Mouse (Mus musculus): ENCODE measurements at regions not wholly inside any gene's neighbourhood (a gene's known extent, or its start where the extent isn't known, plus 50 kb on each side); places are given as distances from the start of the nearest gene placed in this dataset.

GRCm38 (mm10) chr17:83069246-83069645 is 145.8 kb upstream of the Pkdcc start:
- Histone ChIP-seq H3K9ac (ENCODE audit: low read depth, low read length) (no peak overlapping the region), H3K4me3 (ENCODE audit: low read depth, low read length) (no peak overlapping the region), H3K27ac (ENCODE audit: low read length) (no peak overlapping the region), H3K4me2 (ENCODE audit: low read length) (no peak overlapping the region), H3K9me3 (replicated peaks; ENCODE audit: control insufficient read depth, low read length, poor library complexity, severe bottlenecking) (no peaks in the 10 kb centered on the region), H3K27me3 (ENCODE audit: control insufficient read depth, insufficient read depth, low read depth, low read length) (peaks cover 5% of the 10 kb centered on the region), H3K4me1 (ENCODE audit: control insufficient read depth, insufficient read depth, low read length) (no peaks in the 10 kb centered on the region), H3K36me3 (ENCODE audit: control insufficient read depth, insufficient read depth, low read length) (no peaks in the 10 kb centered on the region)
- WGBS: 88% methylated on average over 4 of the region's 4 CpGs
- ATAC-seq: no peak

DNA sequence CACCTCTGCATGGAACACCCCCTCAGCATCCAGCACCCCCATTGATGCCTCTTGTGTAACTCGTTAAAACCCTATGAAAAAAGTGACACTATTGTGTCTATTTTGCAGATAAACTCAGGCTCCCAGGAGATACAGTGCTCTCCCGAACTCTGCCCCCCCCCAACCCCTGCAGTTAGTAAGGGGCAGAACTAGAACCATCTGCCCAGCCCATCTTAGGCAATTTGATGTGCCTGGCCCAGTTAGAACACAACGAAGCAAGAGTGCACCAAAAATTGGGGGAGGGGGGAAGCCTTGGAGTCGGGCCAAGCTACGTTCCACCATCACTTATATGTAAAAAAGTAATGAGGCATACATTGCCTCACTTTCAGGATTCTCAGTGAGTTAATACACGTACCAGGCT is 143.3 kb upstream of the Pkdcc start:
- H3K9me3 ChIP-seq (replicated peaks; ENCODE audit: control insufficient read depth, low read length, poor library complexity, severe bottlenecking): no peaks in the 10 kb centered on the region
- H3K27ac ChIP-seq (ENCODE audit: low read length): no peak overlapping the region
- H3K36me3 ChIP-seq (ENCODE audit: control insufficient read depth, insufficient read depth, low read length): no peaks in the 10 kb centered on the region
- ATAC-seq: no peak
- no peak overlapping the region for H3K4me3 ChIP-seq (ENCODE audit: low read depth, low read length)
- no peak overlapping the region for H3K9ac ChIP-seq (ENCODE audit: low read depth, low read length)
- no peaks in the 10 kb centered on the region; the same call in 1 of the 2 replicates for H3K27me3 ChIP-seq (ENCODE audit: control insufficient read depth, insufficient read depth, low read depth, low read length)
- H3K4me1 ChIP-seq (ENCODE audit: control insufficient read depth, insufficient read depth, low read length): no peaks in the 10 kb centered on the region
- WGBS: 83% methylated on average over 6 of the region's 6 CpGs
- H3K4me2 ChIP-seq (ENCODE audit: low read length): no peak overlapping the region

DNA sequence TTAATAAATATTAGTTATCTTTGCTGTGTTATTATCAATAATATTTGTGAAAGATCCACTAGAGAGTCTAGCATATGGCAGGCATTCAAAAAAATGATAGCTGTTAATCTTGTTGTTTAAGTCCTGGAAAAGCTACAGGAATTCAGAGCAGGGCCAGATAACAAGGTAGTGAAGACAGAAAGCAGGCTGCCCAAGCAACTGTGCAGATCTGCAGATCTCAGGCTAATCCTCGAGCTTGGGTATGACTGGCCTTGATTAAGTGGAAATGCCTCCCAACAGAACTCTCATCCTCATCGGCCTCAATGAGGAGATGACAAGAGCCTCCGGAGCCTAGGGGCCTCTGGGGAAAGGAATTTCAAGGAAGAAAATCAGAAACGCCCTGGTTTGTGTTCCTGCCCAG is 142.9 kb upstream of the Pkdcc start:
- no peaks in the 10 kb centered on the region for H3K36me3 ChIP-seq (ENCODE audit: control insufficient read depth, insufficient read depth, low read length)
- 76% methylated on average over 4 of the region's 4 CpGs for WGBS
- no peaks in the 10 kb centered on the region for H3K4me1 ChIP-seq (ENCODE audit: control insufficient read depth, insufficient read depth, low read length)
- H3K4me3 ChIP-seq (ENCODE audit: low read depth, low read length): no peak overlapping the region
- no peak overlapping the region for H3K9ac ChIP-seq (ENCODE audit: low read depth, low read length)
- H3K9me3 ChIP-seq (replicated peaks; ENCODE audit: control insufficient read depth, low read length, poor library complexity, severe bottlenecking): no peaks in the 10 kb centered on the region
- no peaks in the 10 kb centered on the region; the same call in 1 of the 2 replicates for H3K27me3 ChIP-seq (ENCODE audit: control insufficient read depth, insufficient read depth, low read depth, low read length)
- H3K27ac ChIP-seq (ENCODE audit: low read length): no peak overlapping the region
- ATAC-seq: no peak
- no peak overlapping the region for H3K4me2 ChIP-seq (ENCODE audit: low read length)

DNA sequence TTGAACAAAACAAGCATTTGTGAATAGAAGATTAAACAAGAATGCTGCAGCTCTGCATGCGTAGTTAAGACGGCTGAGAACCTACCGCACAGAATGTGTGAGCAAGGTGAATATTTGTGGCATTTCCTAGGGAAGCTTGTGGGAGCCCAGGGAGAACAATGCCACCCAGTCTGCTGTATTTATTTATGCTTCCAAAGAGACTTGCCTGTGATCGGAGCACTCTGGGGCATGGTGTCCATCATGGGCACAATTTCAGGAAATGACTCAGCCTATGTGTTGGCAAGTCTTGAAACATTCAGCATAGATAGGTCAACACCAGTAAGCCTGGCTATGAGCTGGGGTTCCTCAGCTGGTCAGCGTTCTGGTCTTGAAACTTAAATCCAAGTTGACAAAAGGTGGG is 140.2 kb upstream of the Pkdcc start:
- Histone ChIP-seq H3K27me3 (ENCODE audit: control insufficient read depth, insufficient read depth, low read depth, low read length) (no peaks in the 10 kb centered on the region; the same call in 1 of the 2 replicates), H3K27ac (ENCODE audit: low read length) (no peak overlapping the region), H3K4me2 (ENCODE audit: low read length) (no peak overlapping the region), H3K9me3 (replicated peaks; ENCODE audit: control insufficient read depth, low read length, poor library complexity, severe bottlenecking) (no peaks in the 10 kb centered on the region), H3K4me3 (ENCODE audit: low read depth, low read length) (no peak overlapping the region), H3K4me1 (ENCODE audit: control insufficient read depth, insufficient read depth, low read length) (peaks cover 7% of the 10 kb centered on the region; the same call in 1 of the 2 replicates), H3K9ac (ENCODE audit: low read depth, low read length) (no peak overlapping the region), H3K36me3 (ENCODE audit: control insufficient read depth, insufficient read depth, low read length) (no peaks in the 10 kb centered on the region)
- WGBS: 55% methylated on average over 5 of the region's 5 CpGs
- ATAC-seq: no peak

- H3K9me3 ChIP-seq (replicated peaks; ENCODE audit: control insufficient read depth, low read length, poor library complexity, severe bottlenecking): no peaks in the 10 kb centered on the region
- no peak for ATAC-seq
- H3K4me1 ChIP-seq (ENCODE audit: control insufficient read depth, insufficient read depth, low read length): peaks cover 7% of the 10 kb centered on the region; the same call in 1 of the 2 replicates
- H3K4me2 ChIP-seq (ENCODE audit: low read length): no peak overlapping the region
- no peak overlapping the region for H3K27ac ChIP-seq (ENCODE audit: low read length)
- WGBS: 29% methylated on average over 17 of the region's 17 CpGs
- no peak overlapping the region for H3K4me3 ChIP-seq (ENCODE audit: low read depth, low read length)
- H3K9ac ChIP-seq (ENCODE audit: low read depth, low read length): no peak overlapping the region
- no peaks in the 10 kb centered on the region for H3K36me3 ChIP-seq (ENCODE audit: control insufficient read depth, insufficient read depth, low read length)
- no peaks in the 10 kb centered on the region; the same call in 1 of the 2 replicates for H3K27me3 ChIP-seq (ENCODE audit: control insufficient read depth, insufficient read depth, low read depth, low read length)
These were observed 137.1 kb upstream of the Pkdcc start for GRCm38 (mm10) chr17:83077737-83078600.

DNA sequence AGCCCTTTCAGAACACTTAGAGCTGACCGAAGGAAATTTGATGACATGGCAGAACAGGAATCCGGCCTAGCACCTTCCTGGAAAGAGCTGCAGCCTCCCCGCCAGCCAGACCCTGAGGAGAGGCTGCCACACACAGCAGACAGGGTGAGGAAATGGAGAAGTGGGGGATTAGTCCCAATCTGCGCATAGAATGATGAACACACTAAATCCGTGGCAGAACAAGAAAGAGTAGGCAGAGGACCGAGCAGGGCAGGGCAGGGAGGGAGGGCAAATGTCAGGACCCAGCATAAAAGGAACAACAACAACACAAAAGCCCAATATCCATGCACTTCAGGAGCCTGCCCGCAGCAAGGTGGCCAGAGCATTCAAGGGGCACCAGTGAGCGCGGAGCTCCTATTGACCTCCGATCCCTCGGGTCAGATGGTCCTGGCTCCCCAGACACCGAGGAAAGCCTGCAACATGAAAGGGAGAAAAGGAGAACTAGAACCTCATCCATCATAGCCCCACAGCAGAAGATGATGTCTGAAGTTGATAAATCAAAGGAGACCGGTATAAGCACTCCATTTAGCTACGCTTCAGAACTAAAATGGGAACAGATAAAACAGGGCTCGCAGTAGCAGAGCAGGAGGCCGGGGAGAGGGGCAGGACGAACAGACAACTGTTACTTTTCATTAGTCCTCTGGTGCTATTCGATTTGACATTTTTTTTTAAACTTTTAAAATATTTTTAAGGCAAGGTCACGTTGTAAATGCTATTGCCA is 136.3 kb upstream of the Pkdcc start:
- 15% methylated on average over 19 of the region's 19 CpGs for WGBS
- no peaks in the 10 kb centered on the region for H3K9me3 ChIP-seq (replicated peaks; ENCODE audit: control insufficient read depth, low read length, poor library complexity, severe bottlenecking)
- ATAC-seq: peak; percentile 46; the same call in 1 of the 2 replicates
- H3K36me3 ChIP-seq (ENCODE audit: control insufficient read depth, insufficient read depth, low read length): no peaks in the 10 kb centered on the region
- no peak overlapping the region for H3K4me3 ChIP-seq (ENCODE audit: low read depth, low read length)
- H3K4me2 ChIP-seq (ENCODE audit: low read length): no peak overlapping the region
- peaks cover 7% of the 10 kb centered on the region; the same call in 1 of the 2 replicates for H3K4me1 ChIP-seq (ENCODE audit: control insufficient read depth, insufficient read depth, low read length)
- H3K27ac ChIP-seq (ENCODE audit: low read length): no peak overlapping the region
- H3K27me3 ChIP-seq (ENCODE audit: control insufficient read depth, insufficient read depth, low read depth, low read length): no peaks in the 10 kb centered on the region; the same call in 1 of the 2 replicates
- no peak overlapping the region for H3K9ac ChIP-seq (ENCODE audit: low read depth, low read length)

DNA sequence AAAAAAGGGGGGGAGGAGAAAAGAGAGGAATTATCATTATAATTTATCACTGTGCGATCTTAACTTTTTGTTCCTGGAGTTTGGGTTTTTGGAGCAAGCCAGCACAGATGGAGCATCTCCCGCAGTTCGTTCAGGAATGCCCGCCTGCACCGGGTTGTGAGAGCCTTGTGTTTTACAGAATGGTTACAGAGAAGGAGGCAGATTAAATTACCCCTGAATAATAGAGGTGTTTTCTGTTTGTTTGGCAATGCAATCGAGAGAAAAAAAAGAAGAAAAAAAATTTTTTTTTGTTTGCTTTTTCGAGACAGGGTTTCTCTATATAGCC is 135.8 kb upstream of the Pkdcc start:
- Histone ChIP-seq H3K4me1 (ENCODE audit: control insufficient read depth, insufficient read depth, low read length) (peaks cover 7% of the 10 kb centered on the region; the same call in 1 of the 2 replicates), H3K27ac (ENCODE audit: low read length) (no peak overlapping the region), H3K9me3 (replicated peaks; ENCODE audit: control insufficient read depth, low read length, poor library complexity, severe bottlenecking) (no peaks in the 10 kb centered on the region), H3K9ac (ENCODE audit: low read depth, low read length) (no peak overlapping the region), H3K4me3 (ENCODE audit: low read depth, low read length) (no peak overlapping the region), H3K4me2 (ENCODE audit: low read length) (no peak overlapping the region), H3K36me3 (ENCODE audit: control insufficient read depth, insufficient read depth, low read length) (no peaks in the 10 kb centered on the region), H3K27me3 (ENCODE audit: control insufficient read depth, insufficient read depth, low read depth, low read length) (no peaks in the 10 kb centered on the region; the same call in 1 of the 2 replicates)
- 70% methylated on average over 7 of the region's 7 CpGs for WGBS
- ATAC-seq: no peak

GRCm38 (mm10) chr17:83081729-83082128 is 133.4 kb upstream of the Pkdcc start:
- Histone ChIP-seq H3K4me1 (ENCODE audit: control insufficient read depth, insufficient read depth, low read length) (peaks cover 7% of the 10 kb centered on the region; the same call in 1 of the 2 replicates), H3K27ac (ENCODE audit: low read length) (no peak overlapping the region), H3K27me3 (ENCODE audit: control insufficient read depth, insufficient read depth, low read depth, low read length) (no peaks in the 10 kb centered on the region; the same call in 1 of the 2 replicates), H3K4me3 (ENCODE audit: low read depth, low read length) (no peak overlapping the region), H3K9ac (ENCODE audit: low read depth, low read length) (no peak overlapping the region), H3K9me3 (replicated peaks; ENCODE audit: control insufficient read depth, low read length, poor library complexity, severe bottlenecking) (no peaks in the 10 kb centered on the region), H3K4me2 (ENCODE audit: low read length) (no peak overlapping the region), H3K36me3 (ENCODE audit: control insufficient read depth, insufficient read depth, low read length) (no peaks in the 10 kb centered on the region)
- no peak for ATAC-seq
- WGBS: 87% methylated on average over 8 of the region's 8 CpGs

DNA sequence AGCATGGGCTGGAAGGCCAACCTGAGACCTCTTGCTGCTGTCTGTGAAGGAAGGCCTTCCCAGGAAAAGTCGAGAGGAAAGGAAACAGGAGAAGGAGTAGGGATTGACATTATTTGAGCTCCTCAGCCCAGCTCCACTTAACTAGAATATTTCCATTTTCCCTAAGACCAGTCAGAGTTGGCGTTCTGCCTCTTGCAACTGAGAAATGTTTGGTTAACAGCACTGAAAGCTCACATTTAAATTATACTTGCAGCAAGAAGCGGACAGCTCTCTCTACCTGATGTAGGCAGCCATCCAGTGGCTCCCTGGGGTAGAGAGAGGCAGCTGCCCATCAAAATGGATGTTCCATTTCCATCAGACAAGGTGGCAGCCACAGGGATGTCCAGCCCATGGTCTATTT is 131.6 kb upstream of the Pkdcc start:
- no peak for ATAC-seq
- Histone ChIP-seq H3K9me3 (replicated peaks; ENCODE audit: control insufficient read depth, low read length, poor library complexity, severe bottlenecking) (no peaks in the 10 kb centered on the region), H3K9ac (ENCODE audit: low read depth, low read length) (no peak overlapping the region), H3K4me1 (ENCODE audit: control insufficient read depth, insufficient read depth, low read length) (peaks cover 4% of the 10 kb centered on the region; the same call in 1 of the 2 replicates), H3K27me3 (ENCODE audit: control insufficient read depth, insufficient read depth, low read depth, low read length) (no peaks in the 10 kb centered on the region), H3K36me3 (ENCODE audit: control insufficient read depth, insufficient read depth, low read length) (no peaks in the 10 kb centered on the region), H3K4me3 (ENCODE audit: low read depth, low read length) (no peak overlapping the region), H3K27ac (ENCODE audit: low read length) (no peak overlapping the region), H3K4me2 (ENCODE audit: low read length) (no peak overlapping the region)
- 55% methylated on average over 3 of the region's 3 CpGs for WGBS
